Mouse (Mus musculus) liver, embryonic 13.5 days (tissue): Measurements from ENCODE around the gene Gal3st1. TPM values are rescaled to one million over a fixed set of nuclear protein-coding genes. Genes with fewer than 3 reads are reported as not detected.
A peak's percentile ranks its signal among the peaks of the same experiment; 100 is the strongest.

Experiments
- ATAC-seq: fragments of 200-750 bp; cut with Nextera tagmentation; 2 replicates; pipeline ENCODE4 v1.8.0; 2017; ENCODE audit warnings: low read depth, mild to moderate bottlenecking, moderate number of reproducible peaks, moderate library complexity
- DNase-seq: peaks from one replicate; pipeline ENCODE4 v3.0.0; 2022
- H3K27ac ChIP-seq: fragments of 300-500 bp; sonication (generic); 2 replicates; pipeline ENCODE4 v1.5.1; 2015; ENCODE audit warnings: moderate library complexity, mild to moderate bottlenecking, inconsistent platforms
- H3K27me3 ChIP-seq: fragments of 300-500 bp; sonication (generic); 2 replicates; pipeline ENCODE4 v1.6.1; 2015; ENCODE audit warnings: mild to moderate bottlenecking, inconsistent platforms
- H3K36me3 ChIP-seq: fragments of 300-500 bp; sonication (generic); 2 replicates; pipeline ENCODE4 v1.6.1; 2015; ENCODE audit warnings: mild to moderate bottlenecking, inconsistent platforms
- H3K4me1 ChIP-seq: fragments of 300-500 bp; sonication (generic); replicated peaks from 2 replicates; pipeline ENCODE4 v1.6.1; 2015; ENCODE audit warnings: inconsistent platforms
- H3K4me2 ChIP-seq: fragments of 300-500 bp; sonication (generic); 2 replicates; pipeline ENCODE4 v1.6.1; 2015; ENCODE audit warnings: inconsistent platforms, mild to moderate bottlenecking, moderate library complexity
- H3K4me3 ChIP-seq: fragments of 300-500 bp; sonication (generic); replicated peaks from 2 replicates; pipeline ENCODE4 v1.5.1; 2015; ENCODE audit warnings: mild to moderate bottlenecking, inconsistent platforms
- H3K9ac ChIP-seq: fragments of 300-500 bp; sonication (generic); 2 replicates; pipeline ENCODE4 v1.6.1; 2015; ENCODE audit warnings: mild to moderate bottlenecking, inconsistent platforms
- H3K9me3 ChIP-seq: fragments of 300-500 bp; sonication (generic); replicated peaks from 2 replicates; pipeline ENCODE4 v1.6.1; 2016; ENCODE audit warnings: inconsistent platforms
- WGBS: fragments of 180-500 bp; shearing (Covaris S2); methylation state at CpG from one replicate; pipeline ENCODE4 v1.1.7; 2015; ENCODE audit not compliant: insufficient replicate concordance; 5-methylcytosine and 5-hydroxymethylcytosine counted together
- polyA plus RNA-seq: library from polyadenylated mRNA; unstranded; fragments of >200 nt; fragmentation: Nextera tagmentation; extraction: Ambion mirVana; gene quantifications from 2 replicates; pipeline ENCODE4 v1.2.1, GENCODE M21; 2015

The Gal3st1 gene
- polyA plus RNA-seq, 1 experiment from 2014 or later, result 0.78 TPM

DNA sequence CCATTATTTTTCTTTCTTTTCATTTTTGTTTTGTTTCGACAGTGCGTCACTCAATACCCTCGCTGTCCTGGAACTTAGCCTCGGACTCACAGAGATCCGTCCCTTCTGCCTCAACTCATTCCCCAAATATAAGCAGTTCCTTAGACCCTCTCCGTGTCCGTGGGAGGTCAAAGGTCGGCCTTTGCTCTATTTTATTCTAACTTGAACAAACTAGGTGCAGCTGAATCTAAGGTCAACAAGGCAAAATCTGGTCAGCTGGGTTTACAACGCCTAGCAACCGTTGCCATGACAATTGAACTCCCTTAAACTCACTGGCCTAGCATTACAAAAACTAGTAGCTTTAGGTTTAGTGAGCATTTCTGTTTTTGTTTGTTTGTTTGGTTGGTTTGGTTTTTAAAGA, 20.3 kb upstream of the Gal3st1 start:
- WGBS, result 73% methylated on average over 10 of the region's 10 CpGs
- H3K9ac ChIP-seq, result peak overlapping the region; percentile 81

DNA sequence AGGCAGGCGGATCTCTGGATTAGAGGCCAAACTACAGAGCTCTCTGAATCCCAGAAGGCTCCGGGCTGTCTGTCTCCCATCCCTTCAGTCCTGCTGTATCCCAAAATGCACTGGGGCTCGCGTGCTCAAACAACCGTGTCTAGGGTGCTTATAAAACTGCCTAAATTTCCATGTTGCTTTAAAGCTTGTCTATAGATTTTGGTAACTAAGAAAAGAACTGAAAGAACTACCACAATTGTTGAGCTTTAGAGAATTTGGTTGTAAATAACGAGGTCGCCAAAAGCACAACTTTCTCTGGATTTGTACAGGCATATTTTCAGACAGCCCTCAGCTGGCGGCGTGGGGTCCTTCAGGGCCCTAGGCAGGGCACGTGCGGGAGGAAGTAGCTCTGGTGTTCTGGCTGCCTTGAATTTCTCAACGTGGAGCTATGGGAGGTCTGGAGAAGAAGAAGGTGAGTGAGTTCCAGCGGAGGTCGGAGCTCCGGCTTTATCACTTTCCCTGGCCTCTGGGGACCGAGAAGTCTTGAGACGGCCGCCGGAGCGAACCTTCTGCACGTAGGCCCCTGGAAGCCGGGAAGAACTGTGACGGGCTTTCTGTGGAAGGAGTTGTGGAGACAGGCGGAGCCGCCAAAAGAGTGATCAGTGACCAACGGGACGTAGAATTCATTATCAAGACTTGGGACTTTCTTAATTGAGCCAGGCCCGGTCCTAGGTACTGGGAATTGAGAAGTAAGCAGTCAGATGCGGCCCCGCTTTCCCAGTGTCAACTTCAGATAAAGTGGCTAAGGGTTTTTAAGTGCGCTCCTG, 19.6 kb upstream of the Gal3st1 start, which contains the start of gene Pes1:
Pes1 (plus strand) TSS at position 366 of the 806 bp plus-strand sequence.
- DNase-seq, result peak; percentile 77
- Histone ChIP-seq H3K36me3 (peaks cover 23% of the 10 kb centered on the region), H3K27me3 (peaks cover 3% of the 10 kb centered on the region; the same call in 1 of the 2 replicates), H3K4me1 (peaks cover 33% of the 10 kb centered on the region), H3K4me2 (peak within 1 kb of the TSS; percentile 80), H3K9me3 (no peaks in the 10 kb centered on the region), H3K27ac (peak within 1 kb of the TSS; percentile 73), H3K4me3 (peak within 1 kb of the TSS; percentile 83), H3K9ac (peak within 1 kb of the TSS; percentile 81)
- under 1% methylated on average over 31 of the region's 31 CpGs for WGBS
- ATAC-seq, result peak; percentile 88

More for the DNA sequence above, 20.3 kb upstream of the Gal3st1 start:
- Histone ChIP-seq H3K27ac (peak overlapping the region; percentile 55; the same call in 1 of the 2 replicates), H3K4me1 (peaks cover 33% of the 10 kb centered on the region), H3K9me3 (no peaks in the 10 kb centered on the region), H3K27me3 (peaks cover 3% of the 10 kb centered on the region; the same call in 1 of the 2 replicates), H3K4me3 (peak overlapping the region; percentile 83), H3K36me3 (peaks cover 17% of the 10 kb centered on the region), H3K4me2 (peak overlapping the region; percentile 80)
- no peak for DNase-seq
- ATAC-seq, result no peak

DNA sequence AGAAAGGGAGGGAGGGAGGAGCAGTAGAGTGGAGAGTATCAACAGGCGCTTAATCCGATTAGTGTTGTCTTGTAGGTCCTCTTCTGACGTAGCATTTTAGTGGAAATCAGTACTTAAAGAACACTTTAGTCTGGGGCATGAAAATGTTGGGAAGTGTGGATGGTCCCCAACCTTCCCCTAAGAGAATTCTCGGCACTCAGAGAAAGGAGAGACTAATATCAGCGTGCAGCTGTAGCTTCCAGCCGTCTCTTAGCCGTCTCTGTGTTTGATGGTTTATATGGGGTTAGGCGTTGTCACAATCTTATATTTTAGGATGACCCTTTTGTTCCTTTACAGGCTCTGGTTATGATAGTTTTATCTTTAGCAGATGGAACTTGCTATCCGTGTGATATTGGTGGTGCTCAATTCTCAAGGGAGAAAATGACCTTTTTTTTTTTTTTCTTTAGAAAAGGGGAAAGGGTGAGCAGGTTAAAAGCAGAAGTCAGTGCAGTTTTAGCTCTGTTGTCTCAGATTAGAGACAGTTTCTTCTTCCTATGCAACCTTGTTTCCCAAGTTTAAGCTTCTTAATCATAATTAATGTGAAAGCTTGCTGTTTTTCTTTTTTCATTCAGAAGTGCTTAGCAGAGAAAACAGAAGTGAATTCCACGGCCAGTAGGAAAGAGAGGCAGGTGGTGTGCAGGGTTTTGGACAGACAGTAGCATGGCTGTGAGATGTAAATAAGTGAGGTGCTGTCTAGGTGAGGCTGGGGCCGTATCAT, 18.8 kb upstream of the Gal3st1 start:
- DNase-seq (no peak), ATAC-seq (peak; percentile 74; the same call in 1 of the 2 replicates)
- peak overlapping the region; percentile 73 for H3K27ac ChIP-seq
- H3K9ac ChIP-seq, result peak overlapping the region; percentile 81
- H3K9me3 ChIP-seq, result no peaks in the 10 kb centered on the region
- peak overlapping the region; percentile 83 for H3K4me3 ChIP-seq
- peak overlapping the region; percentile 80 for H3K4me2 ChIP-seq
- H3K36me3 ChIP-seq, result peaks cover 31% of the 10 kb centered on the region
- H3K27me3 ChIP-seq, result peaks cover 3% of the 10 kb centered on the region; the same call in 1 of the 2 replicates
- 7% methylated on average over 11 of the region's 11 CpGs for WGBS
- H3K4me1 ChIP-seq, result peaks cover 33% of the 10 kb centered on the region

DNA sequence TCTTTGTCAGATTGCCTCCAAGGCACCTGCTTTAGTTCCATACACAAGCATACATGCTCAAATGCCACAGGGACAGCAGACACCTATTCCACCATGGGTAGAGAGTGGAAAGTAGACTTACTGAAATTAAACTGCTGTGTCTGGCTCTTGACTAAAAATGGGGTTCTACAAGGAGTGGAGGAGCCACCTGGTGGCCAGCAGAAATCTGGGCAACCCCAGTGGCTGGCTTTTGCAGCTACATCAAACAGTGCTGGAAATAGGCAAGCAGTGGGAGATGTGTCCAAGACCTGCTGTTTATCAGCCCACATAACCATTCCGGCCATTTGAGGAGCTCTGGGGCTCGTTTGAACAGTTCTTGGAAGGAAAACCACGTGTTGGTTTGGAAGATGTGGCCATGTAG, 13.6 kb upstream of the Gal3st1 start:
- H3K4me2 ChIP-seq, result no peak overlapping the region
- WGBS, result 68% methylated on average over 3 of the region's 3 CpGs
- H3K27ac ChIP-seq, result no peak overlapping the region
- no peak for ATAC-seq
- peaks cover 18% of the 10 kb centered on the region for H3K4me1 ChIP-seq
- H3K9me3 ChIP-seq, result no peaks in the 10 kb centered on the region
- no peak overlapping the region for H3K4me3 ChIP-seq
- no peaks in the 10 kb centered on the region for H3K27me3 ChIP-seq
- DNase-seq, result no peak
- peaks cover 84% of the 10 kb centered on the region for H3K36me3 ChIP-seq
- H3K9ac ChIP-seq, result no peak overlapping the region

DNA sequence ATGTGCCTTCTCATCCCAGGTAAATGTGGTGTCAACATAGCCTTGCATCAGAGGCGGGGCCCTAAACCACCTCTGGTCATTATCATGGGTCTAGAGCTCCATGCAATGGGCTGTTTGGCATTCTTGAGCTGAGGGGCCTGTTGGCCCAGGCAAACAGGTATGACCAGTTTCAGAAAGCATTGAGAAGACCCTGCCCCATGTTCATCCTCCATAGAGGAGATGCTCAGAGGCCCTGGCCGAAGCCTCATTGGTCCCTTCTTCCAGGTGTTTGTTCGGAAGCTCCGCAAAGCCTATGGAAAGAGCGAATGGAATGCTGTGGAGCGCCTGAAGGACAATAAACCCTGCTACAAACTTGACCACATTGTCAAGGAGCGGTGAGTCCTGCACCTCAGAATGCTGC, 13.1 kb upstream of the Gal3st1 start:
- no peak overlapping the region for H3K4me2 ChIP-seq
- H3K4me1 ChIP-seq, result peaks cover 13% of the 10 kb centered on the region
- ATAC-seq, result no peak
- H3K27ac ChIP-seq, result no peak overlapping the region
- peaks cover 89% of the 10 kb centered on the region for H3K36me3 ChIP-seq
- no peak overlapping the region for H3K4me3 ChIP-seq
- no peak overlapping the region for H3K9ac ChIP-seq
- WGBS, result 87% methylated on average over 7 of the region's 7 CpGs
- H3K9me3 ChIP-seq, result no peaks in the 10 kb centered on the region
- DNase-seq, result no peak
- H3K27me3 ChIP-seq, result no peaks in the 10 kb centered on the region

DNA sequence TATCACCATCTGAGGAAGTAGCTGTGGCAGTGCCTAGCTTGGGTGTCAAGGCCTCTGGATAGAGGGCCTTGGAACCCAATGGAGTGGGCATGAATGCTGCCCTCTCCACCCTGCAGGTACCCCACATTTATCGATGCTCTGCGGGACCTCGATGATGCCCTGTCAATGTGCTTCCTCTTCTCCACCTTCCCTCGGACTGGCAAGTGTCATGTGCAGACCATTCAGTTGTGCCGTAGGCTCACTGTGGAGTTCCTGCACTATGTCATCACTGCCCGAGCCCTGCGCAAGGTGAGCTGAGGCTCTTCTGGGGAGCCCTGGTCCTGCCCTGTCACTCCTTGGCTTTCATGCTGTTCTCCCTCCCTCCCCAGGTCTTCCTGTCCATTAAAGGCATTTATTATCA, 10.4 kb upstream of the Gal3st1 start:
- H3K4me3 ChIP-seq, result no peak overlapping the region
- WGBS, result 83% methylated on average over 7 of the region's 7 CpGs

DNA sequence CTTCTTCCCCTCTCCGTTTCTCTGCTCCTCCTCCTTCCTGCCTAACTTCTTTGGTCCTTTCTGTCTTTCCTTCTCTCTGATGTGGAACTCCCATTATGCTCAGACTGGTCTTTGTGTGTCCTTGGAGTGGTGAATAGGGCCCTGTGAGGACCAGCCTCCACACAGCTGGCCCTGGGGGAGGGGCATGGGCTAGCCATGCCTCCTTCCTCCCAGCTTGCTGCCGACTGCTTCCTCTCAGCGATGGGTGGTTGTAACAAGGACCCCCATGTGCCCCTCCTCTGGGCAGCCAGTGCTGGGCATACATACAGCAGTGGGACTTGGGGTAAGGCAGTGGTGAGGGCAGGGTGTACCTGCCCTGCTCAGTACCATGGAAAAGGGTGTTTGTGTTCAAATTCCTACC, 9.1 kb upstream of the Gal3st1 start:
- Histone ChIP-seq H3K9ac (no peak overlapping the region), H3K27ac (no peak overlapping the region), H3K4me3 (no peak overlapping the region), H3K36me3 (peaks cover 100% of the 10 kb centered on the region), H3K9me3 (no peaks in the 10 kb centered on the region), H3K4me1 (no peaks in the 10 kb centered on the region), H3K27me3 (no peaks in the 10 kb centered on the region), H3K4me2 (no peak overlapping the region)
- whole genome bisulfite sequencing, result 76% methylated on average over 3 of the region's 3 CpGs
- no peak for ATAC-seq
- no peak for DNase-seq

More for the DNA sequence above, 10.4 kb upstream of the Gal3st1 start:
- no peaks in the 10 kb centered on the region for H3K9me3 ChIP-seq
- DNase-seq (no peak), ATAC-seq (no peak)
- H3K9ac ChIP-seq, result no peak overlapping the region
- H3K27me3 ChIP-seq, result no peaks in the 10 kb centered on the region
- peaks cover 99% of the 10 kb centered on the region for H3K36me3 ChIP-seq
- no peaks in the 10 kb centered on the region for H3K4me1 ChIP-seq
- H3K27ac ChIP-seq, result no peak overlapping the region
- H3K4me2 ChIP-seq, result no peak overlapping the region

DNA sequence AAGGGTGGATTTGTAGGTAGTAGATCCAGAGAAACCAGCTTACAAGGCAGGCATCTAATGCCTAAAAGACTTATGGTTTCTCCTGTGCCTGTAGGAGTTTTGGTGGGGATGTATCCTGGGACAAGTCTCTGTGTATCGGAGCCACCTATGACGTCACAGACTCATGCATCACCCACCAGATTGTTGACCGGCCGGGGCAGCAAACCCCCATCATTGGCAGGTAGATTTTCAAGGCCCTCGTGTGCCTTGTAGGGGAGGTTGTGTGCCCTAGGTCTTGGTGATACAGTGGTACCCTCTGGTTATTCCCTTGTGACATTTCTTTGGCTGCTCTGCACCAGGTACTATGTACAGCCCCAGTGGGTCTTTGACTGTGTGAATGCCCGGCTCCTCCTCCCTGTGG, 6.8 kb upstream of the Gal3st1 start, which contains the start of gene 4930556J24Rik:
4930556J24Rik (minus strand) TSS at position 101 of the 400 bp plus-strand sequence.
- H3K36me3 ChIP-seq, result peaks cover 95% of the 10 kb centered on the region
- ATAC-seq, result no peak

DNA sequence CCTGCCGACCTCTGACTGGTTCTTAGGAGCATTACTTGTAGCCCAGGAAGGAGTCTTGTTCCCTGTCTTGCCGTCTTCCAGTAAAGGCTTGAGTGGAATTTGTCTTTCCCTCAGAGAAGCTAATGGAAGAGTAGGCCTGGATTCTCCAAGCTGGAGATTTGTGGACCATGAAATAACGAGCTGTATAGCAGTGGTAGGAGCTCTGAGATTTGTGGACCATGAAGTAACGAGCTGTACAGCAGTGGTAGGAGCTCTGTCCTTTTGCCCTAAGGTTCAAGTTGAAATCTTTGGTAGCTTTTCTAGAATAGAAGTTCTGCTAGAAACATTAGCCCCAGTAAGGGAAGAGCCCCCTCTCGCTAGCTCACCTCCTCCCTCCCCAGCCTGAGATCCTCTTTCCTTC, 5.0 kb upstream of the Gal3st1 start:
- Histone ChIP-seq H3K4me1 (no peaks in the 10 kb centered on the region; the same call in 1 of the 2 replicates), H3K9me3 (no peaks in the 10 kb centered on the region), H3K9ac (no peak overlapping the region), H3K36me3 (peaks cover 78% of the 10 kb centered on the region), H3K4me3 (no peak overlapping the region), H3K27ac (no peak overlapping the region), H3K4me2 (no peak overlapping the region), H3K27me3 (peaks cover 15% of the 10 kb centered on the region)
- 73% methylated on average over 5 of the region's 5 CpGs for WGBS
- ATAC-seq (no peak), DNase-seq (no peak)

More for the DNA sequence above, 6.8 kb upstream of the Gal3st1 start, which contains the start of gene 4930556J24Rik:
- Histone ChIP-seq H3K9me3 (no peaks in the 10 kb centered on the region), H3K4me1 (no peaks in the 10 kb centered on the region; the same call in 1 of the 2 replicates), H3K27me3 (no peaks in the 10 kb centered on the region), H3K27ac (no peak within 1 kb of the TSS), H3K4me3 (no peak within 1 kb of the TSS), H3K4me2 (no peak within 1 kb of the TSS), H3K9ac (no peak within 1 kb of the TSS)
- no peak for DNase-seq
- 83% methylated on average over 6 of the region's 6 CpGs for WGBS

DNA sequence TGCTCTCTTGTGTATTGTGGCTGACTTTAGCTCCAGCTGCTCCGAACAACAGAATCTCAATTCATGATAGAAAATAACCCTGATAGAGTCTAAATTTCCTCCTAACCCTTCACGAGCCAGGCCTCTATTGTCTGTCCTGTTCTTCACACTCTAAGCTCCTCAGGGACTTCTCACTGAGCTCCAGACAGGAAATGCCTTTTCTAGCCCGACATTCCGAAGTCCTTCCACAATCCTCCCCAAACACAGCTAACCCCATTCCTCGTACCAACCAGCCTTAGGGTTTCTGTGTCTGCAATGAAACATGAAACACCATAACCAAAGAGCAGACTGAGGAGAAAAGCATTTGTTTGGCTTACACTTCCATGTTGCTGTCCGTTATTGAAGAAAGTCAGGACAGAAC, 1.9 kb upstream of the Gal3st1 start:
- ATAC-seq, result no peak
- 49% methylated on average over 6 of the region's 6 CpGs for WGBS
- Histone ChIP-seq H3K9ac (no peak overlapping the region), H3K9me3 (no peaks in the 10 kb centered on the region), H3K4me1 (peaks cover 6% of the 10 kb centered on the region; the same call in 1 of the 2 replicates), H3K4me3 (no peak overlapping the region), H3K36me3 (peaks cover 47% of the 10 kb centered on the region), H3K27me3 (peaks cover 36% of the 10 kb centered on the region), H3K27ac (no peak overlapping the region), H3K4me2 (no peak overlapping the region)
- DNase-seq, result no peak
